Mouse (Mus musculus): ENCODE measurements around the gene Epha7.

DNA sequence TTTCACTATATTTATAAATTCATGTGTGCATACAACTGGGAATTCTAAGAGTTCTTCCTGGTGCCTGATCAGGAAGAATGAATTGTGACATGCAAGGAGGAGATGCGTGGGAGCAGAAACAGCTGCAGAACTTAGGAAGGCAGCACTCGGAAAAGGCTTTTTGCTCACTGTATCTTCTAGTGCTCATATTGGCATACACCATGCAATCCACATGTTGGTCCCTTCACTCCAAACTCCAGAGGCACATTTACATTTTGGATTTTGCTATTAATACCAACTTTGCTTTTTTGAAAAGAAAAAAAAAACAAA is 186.3 kb downstream of the Epha7 start:
- no peak for TF ChIP-seq MYC (IDR thresholded peaks at IDR 0.05; ENCODE audit: low read depth, low read length)
- TF ChIP-seq CTCF (conservative IDR thresholded peaks at IDR 0.05 in 1 of 2, IDR thresholded peaks at IDR 0.05 in 1 of 2; ENCODE audit: low read depth in 2 of 2, low read length in 2 of 2): no peak
- no peak for TF ChIP-seq POLR2A (IDR thresholded peaks at IDR 0.05; ENCODE audit: low read depth, low read length)
- no peak for TF ChIP-seq USF1 (IDR thresholded peaks at IDR 0.05; ENCODE audit: low read depth, low read length)
- no peak for TF ChIP-seq NRF1 (IDR thresholded peaks at IDR 0.05; ENCODE audit: low read depth, low read length)
- no peak for TF ChIP-seq MAX (IDR thresholded peaks at IDR 0.05; ENCODE audit: low read length)
- no peak for TF ChIP-seq MAFK (IDR thresholded peaks at IDR 0.05; ENCODE audit: insufficient replicate concordance, low read length)
- no peak for TF ChIP-seq ZNF384 (IDR thresholded peaks at IDR 0.05; ENCODE audit: low read depth, low read length)
- TF ChIP-seq TBP (conservative IDR thresholded peaks at IDR 0.05; ENCODE audit: low read depth, low read length): no peak
- no peak for TF ChIP-seq CHD2 (IDR thresholded peaks at IDR 0.05; ENCODE audit: low read length)
- TF ChIP-seq ZMIZ1 (IDR thresholded peaks at IDR 0.05; ENCODE audit: low read depth, low read length): no peak

Data from CH12.LX (cell line).